Mouse (Mus musculus): ENCODE measurements around the gene Hhat.

DNA sequence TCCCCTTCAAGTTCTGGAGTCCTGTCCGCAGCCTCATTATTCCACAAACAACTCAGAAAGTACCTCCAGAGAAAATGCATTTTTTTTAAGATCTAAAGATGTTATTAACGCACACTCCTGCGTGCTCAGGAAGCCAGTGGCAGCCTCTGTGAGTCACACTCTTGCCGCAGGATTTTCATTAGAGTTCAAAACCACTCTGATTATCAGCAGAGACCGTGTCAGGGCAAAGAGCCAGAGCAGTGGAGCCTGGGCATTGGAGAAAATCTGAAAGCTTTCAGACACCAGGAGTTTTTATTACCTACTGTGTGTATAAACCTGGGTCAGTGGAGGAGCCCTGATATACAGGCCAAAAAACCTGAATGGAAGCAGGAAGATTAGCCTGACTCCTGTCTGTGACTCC, 292.8 kb downstream of the Hhat start:
- TF ChIP-seq CTCF (IDR thresholded peaks at IDR 0.05; ENCODE audit: low read depth) (no peak), EP300 (optimal IDR thresholded peaks at IDR 0.05) (no peak)

Measured in stomach, postnatal 0 days (tissue).